Mouse (Mus musculus) forebrain, embryonic 12.5 days (tissue): ENCODE results near the gene Tmed9. TPM values are rescaled to one million over a fixed set of nuclear protein-coding genes. Genes with fewer than 3 reads are reported as not detected.
"Not testable (repeated sequence)": the region's sequence is repeated elsewhere in the genome, so short reads cannot be mapped to it uniquely, and the experiment has no call there.

Experiments
- ATAC-seq: fragments of 200-750 bp; cut with Nextera tagmentation; 2 replicates; pipeline ENCODE4 v1.8.0; 2017; ENCODE audit warnings: moderate TSS enrichment; ENCODE audit not compliant: low FRiP score
- H3K27ac ChIP-seq: fragments of 300-500 bp; sonication (generic); 2 replicates; pipeline ENCODE4 v1.5.1; 2016; ENCODE audit warnings: mild to moderate bottlenecking
- H3K27me3 ChIP-seq: fragments of 300-500 bp; sonication (generic); 2 replicates; pipeline ENCODE4 v1.6.1; 2016; ENCODE audit warnings: mild to moderate bottlenecking
- H3K36me3 ChIP-seq: fragments of 300-500 bp; sonication (generic); replicated peaks from 2 replicates; pipeline ENCODE4 v1.6.1; 2016; ENCODE audit warnings: mild to moderate bottlenecking
- H3K4me1 ChIP-seq: fragments of 300-500 bp; sonication (generic); 2 replicates; pipeline ENCODE4 v1.6.1; 2016
- H3K4me2 ChIP-seq: fragments of 300-500 bp; sonication (generic); 2 replicates; pipeline ENCODE4 v1.6.1; 2016; ENCODE audit warnings: mild to moderate bottlenecking, moderate library complexity
- H3K4me3 ChIP-seq: fragments of 300-500 bp; sonication (generic); replicated peaks from 2 replicates; pipeline ENCODE4 v1.5.1; 2016; ENCODE audit warnings: mild to moderate bottlenecking
- H3K9ac ChIP-seq: fragments of 300-500 bp; sonication (generic); 2 replicates; pipeline ENCODE4 v1.6.1; 2016; ENCODE audit warnings: mild to moderate bottlenecking
- H3K9me3 ChIP-seq: fragments of 300-500 bp; sonication (generic); 2 replicates; pipeline ENCODE4 v1.6.1; 2016
- WGBS: fragments of 180-500 bp; shearing (Covaris S2); methylation state at CpG from one replicate; pipeline ENCODE4 v1.1.7; 2016; 5-methylcytosine and 5-hydroxymethylcytosine counted together
- polyA plus RNA-seq: library from polyadenylated mRNA; unstranded; fragments of >200 nt; fragmentation: Nextera tagmentation; extraction: Ambion mirVana; gene quantifications from 2 replicates; pipeline ENCODE4 v1.2.1, GENCODE M21; 2016

Gene Tmed9
- polyA plus RNA-seq, 1 experiment from 2014 or later: 115 TPM

DNA sequence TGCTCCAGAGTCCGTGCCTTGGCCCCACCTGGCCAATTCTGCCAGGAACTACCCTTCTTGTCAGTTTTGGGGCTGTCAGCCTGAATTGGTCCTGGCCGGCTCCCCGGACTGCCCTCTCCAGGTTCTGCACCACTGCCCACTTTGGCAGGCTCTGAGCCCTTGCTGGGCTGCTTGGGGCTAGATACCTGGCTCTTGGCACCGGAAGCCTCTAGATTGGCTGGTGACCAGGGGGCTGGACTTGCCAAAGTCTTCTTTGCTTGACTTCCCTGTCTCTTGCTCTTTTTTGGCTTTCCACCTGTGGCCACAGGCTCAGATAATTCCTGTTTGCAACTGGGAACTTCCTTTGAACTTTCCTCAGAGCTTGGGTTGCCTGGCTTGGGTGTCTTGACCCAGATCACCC is 30.6 kb upstream of the Tmed9 start:
- ATAC-seq: no peak
- Histone ChIP-seq H3K4me2 (no peak overlapping the region), H3K9ac (no peak overlapping the region), H3K27ac (no peak overlapping the region), H3K9me3 (no peaks in the 10 kb centered on the region), H3K4me1 (no peaks in the 10 kb centered on the region), H3K4me3 (no peak overlapping the region), H3K36me3 (peaks cover 99% of the 10 kb centered on the region), H3K27me3 (no peaks in the 10 kb centered on the region)
- 99% methylated on average over 4 of the region's 4 CpGs for WGBS

DNA sequence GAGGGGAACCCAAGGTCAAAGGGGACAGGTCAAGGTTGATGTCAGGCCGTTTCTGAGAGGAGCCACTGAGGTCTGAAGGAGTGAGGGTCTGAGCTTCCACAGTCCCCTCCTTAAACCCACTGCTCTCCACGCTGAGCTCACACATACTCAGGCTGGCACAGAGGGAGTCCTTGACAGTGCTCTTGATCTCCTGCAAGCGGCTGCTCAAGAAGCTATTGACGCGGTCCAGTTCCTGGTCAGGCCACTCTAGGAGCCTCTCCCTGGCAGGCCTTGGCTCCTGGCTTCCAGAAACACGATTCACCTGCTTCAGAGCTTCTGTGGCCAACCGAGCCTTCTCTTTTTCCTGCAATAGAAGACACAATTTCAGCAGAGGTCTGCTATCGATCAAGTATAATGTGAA is 30.1 kb upstream of the Tmed9 start:
- no peak overlapping the region for H3K4me2 ChIP-seq

DNA sequence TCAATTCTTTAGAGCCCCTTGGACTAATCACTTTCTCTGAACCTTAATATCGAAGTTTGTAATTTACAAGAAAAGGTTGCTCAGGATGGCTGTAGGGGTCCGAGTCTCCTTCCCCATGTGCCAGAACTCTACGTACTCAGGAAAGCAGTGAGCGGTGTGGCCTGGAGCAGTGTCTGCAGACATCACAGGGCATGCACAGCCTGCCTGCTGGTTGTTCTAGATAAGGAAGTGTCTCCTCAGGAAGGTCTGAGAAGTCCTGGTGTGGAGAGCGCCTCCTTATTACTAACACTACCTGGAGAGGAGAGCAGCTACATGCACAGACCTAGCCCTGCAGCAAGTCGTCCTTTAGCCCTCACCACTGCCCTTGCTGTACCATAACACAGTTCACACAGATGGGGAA is 28.7 kb upstream of the Tmed9 start:
- no peak for ATAC-seq

More for the DNA sequence above, 30.1 kb upstream of the Tmed9 start:
- H3K36me3 ChIP-seq: peaks cover 99% of the 10 kb centered on the region
- 95% methylated on average over 8 of the region's 8 CpGs for WGBS
- no peaks in the 10 kb centered on the region for H3K9me3 ChIP-seq
- H3K4me1 ChIP-seq: no peaks in the 10 kb centered on the region
- no peak for ATAC-seq
- no peaks in the 10 kb centered on the region for H3K27me3 ChIP-seq
- H3K9ac ChIP-seq: no peak overlapping the region
- H3K4me3 ChIP-seq: no peak overlapping the region
- H3K27ac ChIP-seq: no peak overlapping the region

DNA sequence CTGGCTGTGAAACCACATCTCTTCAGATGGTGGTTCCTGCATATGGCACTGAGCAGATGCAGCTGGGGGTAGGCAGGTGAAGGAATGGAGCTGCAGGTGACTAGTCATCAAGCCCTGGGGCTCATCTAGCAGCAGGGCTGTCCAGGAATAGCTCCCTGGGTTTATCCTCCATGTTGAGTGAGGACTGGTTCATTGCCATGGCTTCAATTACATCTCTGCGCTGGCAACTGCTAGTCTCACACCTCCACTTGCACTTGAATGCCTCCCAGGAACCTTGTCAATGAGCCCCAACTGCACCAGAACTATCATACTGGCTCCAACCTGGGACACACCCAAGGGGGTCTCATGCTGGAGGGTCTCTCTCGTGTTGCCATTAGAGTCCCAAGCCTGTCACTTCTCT is 25.6 kb upstream of the Tmed9 start:
- no peak overlapping the region for H3K27ac ChIP-seq
- no peak overlapping the region for H3K4me2 ChIP-seq
- no peak for ATAC-seq
- WGBS: 98% methylated on average over 2 of the region's 2 CpGs
- no peak overlapping the region for H3K4me3 ChIP-seq
- peaks cover 99% of the 10 kb centered on the region for H3K36me3 ChIP-seq
- H3K4me1 ChIP-seq: no peaks in the 10 kb centered on the region
- H3K9ac ChIP-seq: no peak overlapping the region
- H3K9me3 ChIP-seq: no peaks in the 10 kb centered on the region
- no peaks in the 10 kb centered on the region for H3K27me3 ChIP-seq

More for the DNA sequence above, 28.7 kb upstream of the Tmed9 start:
- Histone ChIP-seq H3K27ac (no peak overlapping the region), H3K27me3 (no peaks in the 10 kb centered on the region), H3K9ac (no peak overlapping the region), H3K4me2 (no peak overlapping the region), H3K36me3 (peaks cover 99% of the 10 kb centered on the region), H3K4me3 (no peak overlapping the region), H3K9me3 (no peaks in the 10 kb centered on the region), H3K4me1 (no peaks in the 10 kb centered on the region)
- 89% methylated on average over 6 of the region's 6 CpGs for WGBS

- WGBS: 99% methylated on average over 5 of the region's 5 CpGs
- Histone ChIP-seq H3K4me1 (no peaks in the 10 kb centered on the region), H3K9ac (no peak overlapping the region), H3K9me3 (no peaks in the 10 kb centered on the region), H3K36me3 (peaks cover 99% of the 10 kb centered on the region), H3K4me3 (no peak overlapping the region), H3K4me2 (no peak overlapping the region), H3K27ac (no peak overlapping the region), H3K27me3 (no peaks in the 10 kb centered on the region)
- ATAC-seq: no peak
Observed at GRCm38 (mm10) chr13:55548426-55548825, 25.1 kb upstream of the Tmed9 start.

DNA sequence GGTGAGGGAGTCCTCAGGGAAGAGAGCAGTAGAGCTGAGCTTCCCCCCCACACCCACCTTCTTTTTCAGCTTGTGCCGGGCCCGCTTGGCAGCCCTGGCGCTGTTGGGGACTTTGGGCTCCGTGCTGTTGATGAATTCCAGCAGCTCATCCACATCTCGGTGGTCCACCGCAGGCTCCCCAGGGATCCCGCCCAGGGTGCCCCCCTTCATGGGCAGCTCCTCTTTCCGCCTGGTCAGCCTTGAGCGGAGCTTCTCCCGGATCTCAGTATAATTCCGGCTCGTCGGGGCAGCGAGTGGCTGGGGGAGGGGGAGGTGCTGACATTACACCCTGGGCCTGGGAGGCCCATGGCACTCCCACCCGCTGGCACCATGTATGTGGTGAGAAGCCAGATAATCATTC is 24.5 kb upstream of the Tmed9 start:
- ATAC-seq: no peak
- H3K4me1 ChIP-seq: no peaks in the 10 kb centered on the region
- peaks cover 99% of the 10 kb centered on the region for H3K36me3 ChIP-seq
- H3K9ac ChIP-seq: no peak overlapping the region
- H3K4me2 ChIP-seq: no peak overlapping the region
- no peak overlapping the region for H3K27ac ChIP-seq
- H3K27me3 ChIP-seq: no peaks in the 10 kb centered on the region
- WGBS: 88% methylated on average over 15 of the region's 15 CpGs
- no peaks in the 10 kb centered on the region for H3K9me3 ChIP-seq
- no peak overlapping the region for H3K4me3 ChIP-seq

- Histone ChIP-seq H3K9me3 (no peaks in the 10 kb centered on the region), H3K4me3 (no peak overlapping the region), H3K27me3 (no peaks in the 10 kb centered on the region), H3K36me3 (peaks cover 62% of the 10 kb centered on the region), H3K27ac (no peak overlapping the region), H3K4me2 (no peak overlapping the region), H3K4me1 (no peaks in the 10 kb centered on the region), H3K9ac (no peak overlapping the region)
- ATAC-seq: no peak
- WGBS: 93% methylated on average over 9 of the region's 9 CpGs
Observed at GRCm38 (mm10) chr13:55555921-55556320, 17.6 kb upstream of the Tmed9 start.

GRCm38 (mm10) chr13:55557499-55557898 is 16.0 kb upstream of the Tmed9 start:
- H3K9ac ChIP-seq: no peak overlapping the region
- no peaks in the 10 kb centered on the region for H3K9me3 ChIP-seq
- no peaks in the 10 kb centered on the region for H3K27me3 ChIP-seq
- WGBS: 91% methylated on average over 6 of the region's 6 CpGs
- H3K36me3 ChIP-seq: peaks cover 46% of the 10 kb centered on the region
- H3K27ac ChIP-seq: no peak overlapping the region
- no peaks in the 10 kb centered on the region for H3K4me1 ChIP-seq
- no peak overlapping the region for H3K4me2 ChIP-seq
- ATAC-seq: no peak
- no peak overlapping the region for H3K4me3 ChIP-seq

DNA sequence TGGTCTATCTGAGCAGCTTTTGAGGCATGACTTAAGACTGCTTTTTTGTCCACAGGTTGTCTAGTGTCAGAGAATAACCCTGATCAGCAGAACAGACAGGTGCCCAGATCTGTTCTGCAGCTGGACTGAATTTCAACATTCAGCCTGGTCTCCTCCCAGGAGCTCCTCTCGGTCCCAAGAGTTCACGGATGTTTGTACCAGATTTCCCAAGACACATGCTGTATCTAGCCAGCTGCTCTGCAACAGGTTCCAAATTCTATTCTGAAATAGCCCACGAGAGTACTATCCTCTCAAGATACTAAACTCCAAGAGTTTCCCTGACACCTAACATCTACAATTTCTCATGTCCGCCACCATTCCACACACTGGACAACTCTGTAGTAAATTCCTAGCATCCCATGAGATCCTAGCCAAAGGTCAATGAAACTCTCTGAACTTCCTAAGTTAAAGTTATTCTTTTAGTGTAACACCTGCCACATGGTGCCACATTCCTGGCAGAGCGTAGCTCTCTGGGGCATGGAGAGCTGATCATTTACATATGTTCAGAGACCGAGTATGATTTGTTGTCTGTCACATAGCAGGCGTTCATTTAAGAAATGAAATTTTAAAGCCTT is 10.2 kb upstream of the Tmed9 start:
- Histone ChIP-seq H3K36me3 (peaks cover 32% of the 10 kb centered on the region), H3K4me3 (no peak overlapping the region), H3K9me3 (no peaks in the 10 kb centered on the region), H3K4me2 (no peak overlapping the region), H3K27ac (no peak overlapping the region), H3K27me3 (no peaks in the 10 kb centered on the region), H3K4me1 (peaks cover 10% of the 10 kb centered on the region; the same call in 1 of the 2 replicates), H3K9ac (no peak overlapping the region)
- no peak for ATAC-seq
- 88% methylated on average over 7 of the region's 7 CpGs for WGBS

DNA sequence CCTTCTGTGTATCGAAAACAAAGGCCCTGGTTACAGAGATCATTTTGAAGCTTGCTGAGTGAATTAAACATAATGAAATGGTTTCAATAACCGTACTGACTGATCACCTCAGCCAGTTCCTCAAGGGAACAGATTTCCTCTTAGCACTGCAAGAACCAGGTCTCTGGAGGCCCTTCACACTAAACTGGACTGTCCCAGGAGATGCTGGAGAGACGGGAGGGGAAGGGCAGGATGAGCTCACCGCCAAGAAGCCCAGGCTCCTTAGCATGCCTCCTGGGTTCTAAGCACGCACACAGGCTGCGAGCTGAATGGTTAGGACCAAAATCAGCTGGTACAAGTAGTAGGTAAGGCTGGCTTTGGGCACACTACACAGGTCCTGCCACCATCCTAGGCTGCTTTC is 6.5 kb upstream of the Tmed9 start:
- ATAC-seq: no peak

DNA sequence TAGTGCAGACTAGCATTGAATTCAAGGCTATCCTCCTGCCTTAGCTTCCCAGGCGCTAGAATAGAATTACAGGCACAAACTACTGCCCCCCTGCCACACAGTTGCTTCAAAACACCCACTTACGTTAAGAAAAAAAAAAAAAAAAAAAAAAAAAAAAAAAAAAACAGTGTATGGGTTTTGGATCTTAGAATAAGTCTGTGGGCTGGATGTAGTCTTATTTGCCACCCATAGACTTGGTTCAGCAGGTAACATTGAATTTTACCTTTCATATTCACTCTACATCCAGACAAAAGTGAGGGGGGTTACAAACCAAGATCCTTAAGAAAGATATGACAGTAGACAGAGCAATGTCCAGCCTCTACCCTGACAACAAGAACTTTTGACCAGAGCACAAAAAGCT is 5.6 kb upstream of the Tmed9 start:
- ATAC-seq: no peak
- Histone ChIP-seq H3K9ac (no peak overlapping the region), H3K4me3 (no peak overlapping the region)

More for the DNA sequence above, 6.5 kb upstream of the Tmed9 start:
- Histone ChIP-seq H3K9ac (no peak overlapping the region), H3K27ac (no peak overlapping the region), H3K36me3 (peaks cover 35% of the 10 kb centered on the region), H3K4me2 (no peak overlapping the region), H3K27me3 (no peaks in the 10 kb centered on the region), H3K9me3 (no peaks in the 10 kb centered on the region), H3K4me3 (no peak overlapping the region), H3K4me1 (peaks cover 26% of the 10 kb centered on the region)
- WGBS: 95% methylated on average over 6 of the region's 6 CpGs

DNA sequence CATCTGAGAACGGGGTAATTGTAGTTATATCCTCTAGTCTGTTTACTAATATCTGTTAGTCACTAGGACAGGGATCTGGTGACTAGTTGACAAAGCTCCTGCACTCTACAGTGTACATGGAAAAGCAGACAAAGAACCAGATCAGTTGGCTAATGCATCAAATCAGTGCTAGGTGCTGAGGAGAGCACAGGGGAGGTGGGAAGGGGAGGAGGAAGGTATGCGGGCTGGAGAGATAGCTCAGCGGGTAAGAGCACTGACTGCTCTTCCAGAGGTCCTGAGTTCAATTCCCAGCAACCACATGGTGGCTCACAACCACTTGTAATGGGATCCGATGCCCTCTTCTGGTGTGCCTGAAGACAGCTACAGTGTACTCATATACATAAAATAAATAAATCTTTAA is 5.0 kb upstream of the Tmed9 start:
- not testable (repeated sequence) for H3K4me3 ChIP-seq, H3K4me2 ChIP-seq, ATAC-seq, H3K9me3 ChIP-seq, H3K27me3 ChIP-seq, H3K27ac ChIP-seq, H3K9ac ChIP-seq
- Histone ChIP-seq H3K4me1 (peaks cover 30% of the 10 kb centered on the region), H3K36me3 (peaks cover 32% of the 10 kb centered on the region)
- WGBS: 94% methylated on average over 4 of the region's 4 CpGs

More for the DNA sequence above, 5.6 kb upstream of the Tmed9 start:
- 88% methylated on average over 2 of the region's 2 CpGs for WGBS
- Histone ChIP-seq H3K27ac (no peak overlapping the region), H3K9me3 (no peaks in the 10 kb centered on the region), H3K27me3 (no peaks in the 10 kb centered on the region), H3K4me1 (peaks cover 30% of the 10 kb centered on the region), H3K36me3 (peaks cover 32% of the 10 kb centered on the region), H3K4me2 (no peak overlapping the region)

DNA sequence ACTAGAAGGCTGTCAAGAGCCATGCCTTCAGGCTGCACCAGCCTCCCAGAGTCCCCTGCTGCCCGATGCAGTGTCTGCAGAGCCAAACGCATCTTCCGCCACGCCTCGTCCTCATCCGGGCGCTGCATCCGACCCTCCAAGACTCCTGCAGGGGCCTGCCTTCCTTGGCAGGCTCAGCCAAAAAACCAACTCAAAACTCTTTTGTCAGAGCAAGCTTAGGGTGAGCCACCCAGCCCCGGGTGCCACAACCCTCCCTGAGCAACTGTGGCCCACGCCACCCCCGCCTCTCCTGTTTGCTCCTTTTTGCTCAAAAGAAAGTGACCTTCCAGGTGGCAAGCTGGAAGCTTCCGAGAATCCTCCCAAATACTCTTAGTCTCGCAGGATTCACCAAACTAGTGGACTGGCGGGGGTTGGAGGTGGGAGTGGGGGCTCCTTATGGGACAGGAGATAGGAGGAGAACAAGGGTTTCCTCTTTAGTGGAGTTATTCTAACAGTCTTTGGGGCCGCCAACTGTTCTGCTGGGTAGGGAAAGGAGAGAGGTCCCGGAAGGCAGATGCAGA is 3.7 kb upstream of the Tmed9 start:
- Histone ChIP-seq H3K4me2 (peak overlapping the region; percentile 99), H3K36me3 (peaks cover 26% of the 10 kb centered on the region), H3K9me3 (no peaks in the 10 kb centered on the region), H3K4me1 (peaks cover 30% of the 10 kb centered on the region), H3K27me3 (no peaks in the 10 kb centered on the region), H3K27ac (peak overlapping the region; percentile 92), H3K9ac (peak overlapping the region; percentile 88), H3K4me3 (peak overlapping the region; percentile 94)
- ATAC-seq: no peak
- 5% methylated on average over 16 of the region's 16 CpGs for WGBS
